Mouse (Mus musculus) small intestine, adult 10 weeks (tissue): ENCODE measurements around the gene Olfr1137. TPM values are rescaled to one million over a fixed set of nuclear protein-coding genes. Genes with fewer than 3 reads are reported as not detected.

Source experiments
- polyA plus RNA-seq: library from polyadenylated mRNA; stranded (reverse); fragments of 350-450 nt; fragmentation: Illumina TruSeq; extraction: RNeasy Lipid Tissue Mini Kit (QIAGEN cat#74804); gene quantifications from one replicate; pipeline ENCODE4 v1.2.3, GENCODE M21; 2014; ENCODE audit warnings: low replicate concordance

Gene Olfr1137
- polyA plus RNA-seq, result not detected

DNA sequence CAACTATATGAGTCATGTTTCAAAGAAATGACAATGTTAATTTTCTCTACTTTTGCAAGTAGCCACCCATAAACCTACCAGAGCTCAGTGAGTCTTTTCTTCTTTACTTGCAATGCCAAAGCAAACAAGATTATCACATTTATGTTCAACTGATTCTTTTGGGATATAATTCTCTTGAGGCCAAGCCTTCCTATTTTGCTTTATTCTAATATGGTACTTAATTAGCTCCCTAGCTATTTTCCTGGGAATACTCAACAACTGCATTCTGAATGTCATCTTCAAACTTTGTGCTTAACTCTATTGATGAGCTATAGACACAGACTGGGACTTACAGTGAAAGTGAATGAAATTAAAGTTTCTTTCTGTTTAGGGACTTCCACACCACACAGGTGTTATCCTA is at the start of gene Olfr1137:
TSS of gene Olfr1137 (minus strand) at position 101 of the 400 bp plus-strand sequence.

DNA sequence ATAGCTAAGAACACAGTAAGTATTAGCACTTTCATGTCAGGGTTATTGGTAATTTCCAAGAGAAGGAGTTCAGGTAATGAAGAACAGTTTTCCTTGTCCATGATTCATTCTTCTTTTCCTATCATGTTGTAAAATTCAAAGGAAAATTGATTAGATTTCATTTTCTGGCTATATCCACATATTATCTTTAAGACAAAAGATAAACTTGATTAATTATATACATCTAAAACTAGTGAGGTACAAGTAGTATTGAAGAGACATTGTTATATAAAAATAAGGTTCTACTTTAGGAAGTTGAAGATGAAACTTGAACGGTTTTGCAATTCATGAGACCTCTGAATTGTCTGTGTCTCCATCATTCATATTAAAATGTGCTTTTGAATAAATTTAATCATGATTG is 40.9 kb upstream of the Olfr1137 start, which contains the start of gene Olfr1141:
TSS of gene Olfr1141 (minus strand) at position 101 of the 400 bp plus-strand sequence.

GRCm38 (mm10) chr2:87743452-87743851 is 30.5 kb upstream of the Olfr1137 start, which contains the start of gene Olfr1140:
Gene Olfr1140 (plus strand): TSS chr2:87743752.

DNA sequence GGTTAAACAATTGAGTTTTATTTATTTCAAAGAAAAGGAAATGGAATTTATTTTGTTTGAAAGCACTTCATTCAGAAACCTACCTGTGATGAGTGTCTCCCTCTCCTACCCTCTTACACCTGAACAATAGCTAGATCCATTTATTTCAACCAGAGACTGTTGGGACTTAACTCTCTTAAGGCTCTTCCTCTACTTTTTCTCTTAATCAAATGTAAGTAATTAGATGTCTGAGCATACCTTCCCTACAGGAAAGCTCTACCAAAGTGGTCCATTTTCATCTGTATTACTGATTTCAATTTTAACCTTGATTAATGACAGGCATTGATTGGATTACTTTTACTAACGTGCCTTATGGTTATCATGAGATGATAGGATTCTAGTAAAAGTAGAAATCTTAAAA is 26.9 kb upstream of the Olfr1137 start, which contains the start of gene Olfr1138:
TSS of gene Olfr1138 (minus strand) at position 101 of the 400 bp plus-strand sequence.

GRCm38 (mm10) chr2:87693847-87694246 is 19.1 kb downstream of the Olfr1137 start, which contains the start of gene Olfr1136:
Gene Olfr1136 (minus strand): TSS chr2:87693947.

GRCm38 (mm10) chr2:87673564-87673963 is 39.4 kb downstream of the Olfr1137 start, which contains the start of gene Olfr1135:
Gene Olfr1135 (minus strand): TSS chr2:87673664.

Other genes starting within 250 kb of the Olfr1137 start
- not detected for gene Pramel7, start 216.1 kb downstream of the Olfr1137 start, polyA plus RNA-seq
- not detected for gene Pramel6, start 206.6 kb downstream of the Olfr1137 start, polyA plus RNA-seq
- not detected for gene Olfr153, start 181.4 kb downstream of the Olfr1137 start, polyA plus RNA-seq
- not detected for gene Olfr1128, start 167.6 kb downstream of the Olfr1137 start, polyA plus RNA-seq
- not detected for gene Olfr1129, start 139.3 kb downstream of the Olfr1137 start, polyA plus RNA-seq
- not detected for gene Olfr1130, start 107.0 kb downstream of the Olfr1137 start, polyA plus RNA-seq
- gene Olfr1131, start 86.1 kb downstream of the Olfr1137 start, polyA plus RNA-seq, result not detected
- gene Olfr1132, start 75.6 kb downstream of the Olfr1137 start, polyA plus RNA-seq, result not detected
- gene Olfr1133, start 65.8 kb downstream of the Olfr1137 start, polyA plus RNA-seq, result not detected
- not detected for gene Olfr1134, start 54.7 kb downstream of the Olfr1137 start, polyA plus RNA-seq
- gene Olfr1135, start 39.5 kb downstream of the Olfr1137 start, polyA plus RNA-seq, result not detected
- gene Olfr1136, start 19.2 kb downstream of the Olfr1137 start, polyA plus RNA-seq, result not detected
- gene Olfr1138, start 26.8 kb upstream of the Olfr1137 start, polyA plus RNA-seq, result not detected
- gene Olfr1140, start 30.6 kb upstream of the Olfr1137 start, polyA plus RNA-seq, result not detected
- gene Olfr1141, start 40.8 kb upstream of the Olfr1137 start, polyA plus RNA-seq, result not detected
- not detected for gene Olfr152, start 66.3 kb upstream of the Olfr1137 start, polyA plus RNA-seq
- gene Olfr1143, start 87.4 kb upstream of the Olfr1137 start, polyA plus RNA-seq, result not detected
- not detected for gene Olfr1145, start 96.6 kb upstream of the Olfr1137 start, polyA plus RNA-seq
- gene Olfr1148, start 117.4 kb upstream of the Olfr1137 start, polyA plus RNA-seq, result not detected
- gene Olfr1150-ps1, start 130.8 kb upstream of the Olfr1137 start, polyA plus RNA-seq, result not detected
- not detected for gene Olfr1151, start 142.7 kb upstream of the Olfr1137 start, polyA plus RNA-seq
- not detected for gene Olfr1152, start 153.3 kb upstream of the Olfr1137 start, polyA plus RNA-seq
- gene Olfr1153, start 181.8 kb upstream of the Olfr1137 start, polyA plus RNA-seq, result not detected
- not detected for gene Olfr1154, start 192.0 kb upstream of the Olfr1137 start, polyA plus RNA-seq
- not detected for gene Olfr1155, start 232.0 kb upstream of the Olfr1137 start, polyA plus RNA-seq
- gene Olfr1156, start 239.9 kb upstream of the Olfr1137 start, polyA plus RNA-seq, result not detected